Mouse (Mus musculus): Measurements from ENCODE around the gene Syt16.

Gene Syt16

GRCm38 (mm10) chr12:73997297-73998127 is at the start of gene Syt16:
Gene Syt16, plus strand, starts transcription at chr12:73997661.
- DNase-seq, result peak; percentile 74

GRCm38 (mm10) chr12:73948415-73948814 is 49.0 kb upstream of the Syt16 start:
- no peak for DNase-seq

GRCm38 (mm10) chr12:73949318-73950058 is 48.0 kb upstream of the Syt16 start:
- DNase-seq, result peak; percentile 63

DNA sequence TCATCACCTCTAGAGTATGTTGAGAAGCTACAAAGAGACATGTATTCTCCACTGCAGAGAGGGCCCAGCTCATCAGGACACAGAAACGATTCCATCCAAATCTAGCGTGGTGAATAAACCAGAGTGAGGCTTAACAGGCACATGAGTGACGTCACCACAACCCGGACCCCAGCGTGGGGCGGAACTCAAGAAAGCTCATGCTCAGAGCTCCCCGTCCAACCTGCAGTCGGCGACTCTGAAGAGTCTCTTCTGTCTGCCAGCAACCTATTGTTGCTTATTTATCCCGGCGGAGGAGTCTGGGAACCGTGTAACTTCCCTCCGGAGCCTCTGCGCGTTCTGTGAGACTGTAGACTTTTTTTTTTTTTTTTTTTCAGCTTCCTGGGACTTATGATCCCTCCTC is 44.6 kb upstream of the Syt16 start:
- no peak for DNase-seq

- no peak for DNase-seq
Measured at GRCm38 (mm10) chr12:73953420-73954186, 43.9 kb upstream of the Syt16 start.

GRCm38 (mm10) chr12:73954785-73955184 is 42.7 kb upstream of the Syt16 start:
- no peak for DNase-seq

DNA sequence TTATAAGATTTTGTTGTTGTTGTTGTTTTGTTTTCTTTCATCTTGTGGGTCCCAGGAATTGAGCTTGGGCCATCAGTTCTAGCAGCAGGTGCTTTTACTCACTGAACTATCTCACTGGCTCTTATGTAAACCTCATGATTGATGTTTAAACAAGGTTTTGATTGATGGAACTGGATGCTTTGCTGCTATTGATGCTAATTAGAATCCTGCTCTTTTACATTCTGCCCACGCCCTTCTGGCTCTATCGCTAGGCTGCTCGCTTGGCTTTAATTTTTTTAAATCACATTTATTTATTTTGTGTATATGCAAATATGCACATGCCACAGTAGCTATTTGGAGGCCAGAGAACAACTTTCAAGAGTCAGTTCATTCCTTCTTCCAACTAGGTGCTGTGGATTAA is 39.8 kb upstream of the Syt16 start:
- peak; percentile 26 for DNase-seq

- DNase-seq, result no peak
Measured at GRCm38 (mm10) chr12:73958830-73959229, 38.6 kb upstream of the Syt16 start.

- DNase-seq, result peak; percentile 97
Measured at GRCm38 (mm10) chr12:73964291-73965281, 32.9 kb upstream of the Syt16 start, which contains the start of gene Snapc1. Gene Snapc1, plus strand, starts transcription at chr12:73964481.

GRCm38 (mm10) chr12:73969142-73969541 is 28.3 kb upstream of the Syt16 start:
- DNase-seq, result no peak

DNA sequence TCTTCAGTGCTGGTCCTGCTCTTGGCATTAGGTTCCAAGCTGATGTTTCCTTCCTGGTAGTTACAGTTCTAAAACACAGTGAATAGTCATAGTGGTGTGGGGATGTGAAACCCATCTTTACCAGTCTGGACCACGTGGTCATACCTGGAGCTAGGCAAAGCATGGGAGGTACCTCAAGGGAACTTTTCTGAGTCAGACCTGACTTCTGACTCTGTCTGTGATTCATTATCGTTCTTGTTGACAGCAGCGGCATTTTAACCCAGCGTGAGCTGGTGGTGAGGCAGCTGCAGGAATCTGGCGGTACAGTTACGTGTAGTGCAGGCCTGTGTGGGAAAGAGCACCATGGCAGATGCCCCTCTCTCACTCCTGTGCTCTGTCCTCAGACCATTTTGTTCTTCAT is 22.9 kb upstream of the Syt16 start:
- no peak for DNase-seq

- no peak for DNase-seq
Measured at GRCm38 (mm10) chr12:73978144-73978543, 19.3 kb upstream of the Syt16 start.

DNA sequence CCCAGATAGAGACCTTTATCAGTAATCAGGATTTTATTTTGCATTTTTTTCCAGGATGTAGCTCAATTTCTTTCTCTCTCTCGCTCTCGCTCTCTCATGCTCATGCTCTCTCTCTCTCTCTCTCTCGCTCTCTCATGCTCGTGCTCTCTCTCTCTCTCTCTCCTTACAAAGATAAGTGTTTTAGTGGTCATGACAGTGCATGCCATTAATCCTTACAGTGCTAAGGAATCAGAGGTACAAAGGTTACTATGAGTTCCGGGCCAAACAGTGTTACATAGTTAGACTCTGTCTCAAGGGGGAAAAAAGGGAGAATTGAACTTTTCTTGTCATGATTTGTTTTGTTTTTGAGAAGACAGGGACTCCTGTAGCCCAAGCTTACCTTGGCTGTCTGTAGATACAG is 17.8 kb upstream of the Syt16 start:
- DNase-seq, result no peak

DNA sequence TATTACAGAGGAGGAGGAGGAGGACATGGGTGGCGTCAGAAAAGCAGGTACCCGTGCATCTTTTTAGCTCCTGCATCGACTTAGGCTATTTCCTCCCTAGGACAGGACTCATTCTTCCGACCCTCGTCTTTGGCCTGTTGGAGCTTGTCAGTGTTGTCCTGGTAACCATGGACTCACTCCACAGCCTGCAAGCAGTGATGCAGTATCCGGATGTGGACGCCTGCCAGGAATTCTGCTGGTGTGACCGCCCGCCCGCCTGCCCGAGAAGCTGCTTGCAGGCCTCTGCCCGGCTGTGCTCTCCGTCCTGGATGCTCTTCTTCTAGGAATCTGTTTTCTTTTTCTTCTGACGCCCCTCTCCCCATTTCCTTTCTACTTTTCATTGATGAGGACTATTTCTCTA is 14.9 kb upstream of the Syt16 start:
- DNase-seq, result peak; percentile 84

GRCm38 (mm10) chr12:73986299-73986698 is 11.2 kb upstream of the Syt16 start:
- no peak for DNase-seq

GRCm38 (mm10) chr12:73988393-73989008 is 9.0 kb upstream of the Syt16 start:
- no peak for DNase-seq

- DNase-seq, result no peak
Measured at GRCm38 (mm10) chr12:73989594-73989993, 7.9 kb upstream of the Syt16 start.

DNA sequence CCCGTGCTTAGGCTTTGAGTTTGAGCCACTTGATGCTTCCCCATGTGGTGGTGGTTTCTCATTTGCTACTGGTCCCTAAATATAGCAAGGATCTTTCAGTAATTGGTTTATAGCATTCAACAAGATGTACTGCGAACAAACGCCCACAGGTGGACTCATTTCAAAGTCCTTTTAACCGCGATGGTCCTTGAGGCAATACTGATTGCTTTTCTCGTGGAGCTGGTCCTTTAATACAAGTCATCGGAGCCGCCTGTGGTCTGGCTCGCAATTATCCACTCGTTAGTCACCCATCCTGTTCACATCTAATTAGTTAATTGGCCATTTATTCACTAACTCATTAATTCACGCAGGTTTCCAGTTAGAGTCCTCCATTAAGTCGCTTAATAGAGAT is 560 bp upstream of the Syt16 start:
- DNase-seq, result no peak

DNA sequence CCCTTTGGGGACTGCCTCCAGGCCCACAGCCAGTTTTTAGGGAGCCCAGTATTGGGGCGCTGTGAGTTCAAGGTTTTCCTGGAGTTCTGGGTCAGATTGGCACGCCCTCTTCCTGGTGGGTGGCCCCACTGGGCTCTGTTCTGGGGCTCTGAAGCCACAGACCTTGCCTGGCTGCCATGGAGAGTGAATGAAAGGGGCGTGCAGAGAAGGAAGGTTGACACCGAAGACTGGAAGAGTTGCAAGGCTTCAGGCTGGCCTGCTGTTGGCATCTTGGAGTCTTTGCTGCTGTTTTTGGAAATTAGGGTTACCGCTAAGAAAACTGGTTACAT is 631 bp downstream of the Syt16 start:
- DNase-seq, result no peak

DNA sequence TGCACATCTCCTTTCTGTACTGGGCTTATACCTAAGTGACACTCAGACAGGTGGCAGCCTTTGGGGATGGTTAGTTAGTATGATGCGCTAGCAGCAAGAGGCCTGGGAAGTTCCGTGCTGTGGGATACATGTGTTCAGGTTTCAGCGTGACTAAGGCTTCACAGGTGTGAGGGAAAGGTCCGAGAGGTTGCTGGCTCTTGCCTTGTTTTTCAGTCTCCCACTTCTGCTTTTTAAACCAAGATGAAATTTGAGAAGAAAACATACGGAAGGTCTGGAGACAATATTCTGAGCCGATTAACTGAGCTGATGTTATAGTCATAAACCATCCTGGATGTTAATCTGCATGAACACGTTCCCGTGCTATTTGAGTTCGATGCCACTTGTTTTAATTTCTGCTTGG is 5.0 kb downstream of the Syt16 start:
- DNase-seq, result no peak

DNA sequence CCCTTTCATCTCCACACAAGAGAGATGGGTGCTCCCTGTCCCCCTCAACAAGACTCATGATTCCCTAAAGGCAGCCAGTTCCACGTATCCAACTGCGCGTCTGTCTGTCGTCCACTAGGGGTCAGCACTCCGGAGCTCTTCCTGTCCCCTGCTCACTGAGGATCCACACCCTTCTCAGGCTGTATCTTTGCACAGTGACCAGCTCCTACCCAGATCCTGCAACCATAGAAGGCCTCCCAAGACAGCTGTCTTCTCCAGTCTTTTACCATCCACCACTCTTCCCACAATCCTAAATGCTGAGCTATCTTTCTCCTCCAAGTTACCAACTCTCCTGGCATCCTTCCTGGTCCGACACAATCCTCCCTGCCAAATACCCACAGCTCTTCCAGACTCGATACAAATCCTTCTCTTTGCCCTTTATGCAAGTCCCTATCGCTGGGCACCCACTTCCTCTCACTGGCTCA is 12.0 kb downstream of the Syt16 start:
- DNase-seq, result peak; percentile 73

DNA sequence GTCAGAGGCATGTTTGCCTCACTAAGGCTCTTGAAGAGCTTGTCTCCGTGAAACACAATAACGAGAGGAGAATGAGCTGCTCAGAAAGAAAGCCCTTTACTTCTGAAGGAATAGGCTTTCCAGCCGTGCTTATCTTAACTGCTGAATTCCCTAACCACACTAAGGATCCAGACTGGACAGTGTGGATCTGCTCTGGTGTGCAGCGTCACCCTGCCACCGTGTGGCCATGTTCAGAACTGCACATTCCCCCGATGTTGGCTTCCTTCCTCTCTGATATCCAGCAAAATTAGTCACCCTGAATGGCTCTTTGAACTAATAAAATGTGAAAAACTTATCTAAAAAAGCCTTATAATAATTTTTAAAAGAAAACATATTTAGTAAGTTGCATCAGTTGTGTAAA is 16.3 kb downstream of the Syt16 start:
- peak; percentile 84 for DNase-seq

Data from right cerebral cortex, adult 18-20 months (tissue).